Mouse (Mus musculus) retina, embryonic 14.5 days (tissue): ENCODE measurements around the gene Cdc34.

ENCODE experiments used
- DNase-seq: peaks from one replicate; pipeline ENCODE4 v3.0.0-alpha.2; 2015; ENCODE audit warnings: low spot score

Gene Cdc34

DNA sequence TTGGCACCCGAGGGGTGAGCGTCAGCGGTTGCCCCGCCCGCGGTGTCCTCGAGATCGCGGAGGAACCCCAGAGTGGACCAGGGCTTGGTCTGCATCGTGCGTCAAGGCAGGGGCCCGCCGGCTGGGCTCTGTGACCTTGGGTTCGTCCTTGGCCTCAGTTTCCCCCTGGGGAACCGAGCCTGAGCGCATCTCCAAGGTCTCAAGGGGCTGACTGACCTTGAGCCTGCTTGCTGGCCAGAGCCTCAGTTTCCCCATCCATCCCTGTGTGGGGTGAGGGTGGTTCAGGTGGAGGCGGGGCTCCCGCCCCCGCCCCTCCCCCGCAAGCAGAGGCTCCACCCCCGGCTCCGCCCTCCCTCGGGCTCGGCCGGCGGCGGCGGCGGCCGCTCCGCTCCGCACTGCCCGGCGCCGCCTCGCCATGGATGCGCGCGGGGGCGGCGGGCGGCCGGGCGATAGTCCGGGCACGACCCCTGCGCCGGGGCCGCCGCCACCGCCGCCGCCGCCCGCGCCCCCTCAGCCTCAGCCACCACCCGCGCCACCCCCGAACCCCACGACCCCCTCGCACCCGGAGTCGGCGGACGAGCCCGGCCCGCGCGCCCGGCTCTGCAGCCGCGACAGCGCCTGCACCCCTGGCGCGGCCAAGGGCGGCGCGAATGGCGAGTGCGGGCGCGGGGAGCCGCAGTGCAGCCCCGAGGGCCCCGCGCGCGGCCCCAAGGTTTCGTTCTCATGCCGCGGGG lies 34.4 kb downstream of the Cdc34 start, which contains the start of gene Hcn2:
Gene Hcn2 (plus strand): TSS at position 381 of the 734 bp plus-strand sequence.
- DNase-seq: peak; percentile 35

DNA sequence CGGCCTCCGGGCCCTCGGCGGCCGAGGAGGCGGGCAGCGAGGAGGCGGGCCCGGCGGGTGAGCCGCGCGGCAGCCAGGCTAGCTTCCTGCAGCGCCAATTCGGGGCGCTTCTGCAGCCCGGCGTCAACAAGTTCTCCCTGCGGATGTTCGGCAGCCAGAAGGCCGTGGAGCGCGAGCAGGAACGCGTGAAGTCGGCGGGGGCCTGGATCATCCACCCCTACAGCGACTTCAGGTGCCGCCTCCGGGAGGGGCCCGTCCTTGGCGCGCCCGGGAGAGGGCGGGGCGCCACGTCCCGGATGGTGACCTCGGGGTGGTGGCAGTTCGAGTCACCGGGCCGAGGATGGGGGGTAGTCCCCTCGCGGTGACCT lies 35.0 kb downstream of the Cdc34 start:
- DNase-seq: peak; percentile 27

DNA sequence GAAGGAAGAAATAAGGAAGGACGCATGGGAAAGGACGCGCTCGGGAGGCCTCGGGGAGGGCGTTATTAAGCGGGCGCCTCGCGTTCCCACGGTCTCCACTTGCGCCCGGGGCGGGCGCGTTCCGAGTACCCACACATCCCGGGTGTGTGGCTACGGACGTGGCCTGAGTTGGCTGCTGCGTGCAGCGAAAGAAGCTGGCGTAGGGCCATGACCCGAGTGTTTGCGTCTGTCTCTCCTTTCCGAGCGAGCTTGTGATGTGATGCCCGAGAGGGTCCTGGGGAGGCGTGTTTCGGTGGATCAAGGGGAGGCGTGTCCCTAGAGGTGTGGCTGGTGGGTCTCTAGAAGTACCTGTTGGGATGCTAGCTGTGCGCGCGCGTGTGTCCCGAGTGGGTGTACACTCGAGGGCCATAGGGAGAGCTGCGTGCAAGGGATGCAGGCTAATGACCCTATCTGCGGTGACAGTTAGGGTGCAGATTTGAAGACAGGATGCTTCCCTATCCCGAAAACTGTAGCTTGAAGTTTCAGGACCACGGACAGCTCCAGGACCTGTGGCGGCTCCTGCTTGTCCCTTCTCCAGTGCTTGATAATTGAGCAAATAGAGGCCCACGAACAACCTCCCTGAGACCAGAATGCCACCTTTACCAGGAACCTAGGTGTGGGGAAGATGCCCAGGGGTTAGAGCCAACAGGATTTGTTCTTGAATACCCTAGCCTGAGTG lies 35.8 kb downstream of the Cdc34 start:
- DNase-seq: peak; percentile 82

- DNase-seq: no peak
Measured at GRCm38 (mm10) chr10:79721089-79721488, 39.1 kb downstream of the Cdc34 start.

- DNase-seq: no peak
Measured at GRCm38 (mm10) chr10:79723047-79723446, 41.1 kb downstream of the Cdc34 start.

GRCm38 (mm10) chr10:79723692-79724091 lies 41.7 kb downstream of the Cdc34 start:
- DNase-seq: no peak

- peak; percentile 60 for DNase-seq
Measured at GRCm38 (mm10) chr10:79726090-79726489, 44.1 kb downstream of the Cdc34 start.

DNA sequence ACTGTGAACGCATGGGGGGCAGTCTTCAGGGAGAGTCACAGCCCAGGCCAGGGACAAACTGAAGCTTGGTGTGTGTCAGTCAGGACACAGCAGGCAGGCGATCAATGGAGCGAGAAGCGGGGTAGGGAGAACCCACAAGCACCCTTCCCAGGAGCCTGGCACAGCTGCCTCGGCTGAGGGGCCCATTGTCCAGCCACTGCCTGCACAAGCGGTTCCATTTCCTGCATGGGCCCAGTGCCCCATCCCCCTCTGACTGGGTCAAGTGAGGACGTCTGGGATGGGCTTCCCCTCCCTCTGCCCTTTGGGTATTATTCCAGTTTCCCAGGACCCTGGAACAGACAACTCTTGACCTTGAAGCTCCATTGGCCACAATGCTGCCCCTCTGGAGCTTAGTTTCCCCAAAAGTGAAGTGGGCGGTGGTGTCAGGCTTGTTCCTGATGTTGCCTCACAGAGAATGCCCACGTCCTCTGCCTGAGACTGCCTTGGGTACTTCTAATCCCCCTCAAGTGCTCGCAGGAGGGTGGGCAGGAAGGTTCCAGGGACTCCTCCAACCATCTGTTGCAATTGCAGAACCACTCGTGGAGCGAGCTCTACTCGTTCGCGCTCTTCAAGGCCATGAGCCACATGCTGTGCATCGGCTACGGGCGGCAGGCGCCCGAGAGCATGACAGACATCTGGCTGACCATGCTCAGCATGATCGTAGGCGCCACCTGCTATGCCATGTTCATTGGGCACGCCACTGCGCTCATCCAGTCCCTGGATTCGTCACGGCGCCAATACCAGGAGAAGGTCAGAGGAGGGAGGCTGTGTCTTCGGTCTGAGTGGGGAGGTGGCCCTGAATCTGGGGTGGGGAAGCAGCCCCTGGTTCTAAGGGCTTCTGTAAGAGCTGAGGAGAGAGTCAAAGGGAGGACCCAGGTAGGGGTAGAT lies 46.6 kb downstream of the Cdc34 start:
- no peak for DNase-seq

DNA sequence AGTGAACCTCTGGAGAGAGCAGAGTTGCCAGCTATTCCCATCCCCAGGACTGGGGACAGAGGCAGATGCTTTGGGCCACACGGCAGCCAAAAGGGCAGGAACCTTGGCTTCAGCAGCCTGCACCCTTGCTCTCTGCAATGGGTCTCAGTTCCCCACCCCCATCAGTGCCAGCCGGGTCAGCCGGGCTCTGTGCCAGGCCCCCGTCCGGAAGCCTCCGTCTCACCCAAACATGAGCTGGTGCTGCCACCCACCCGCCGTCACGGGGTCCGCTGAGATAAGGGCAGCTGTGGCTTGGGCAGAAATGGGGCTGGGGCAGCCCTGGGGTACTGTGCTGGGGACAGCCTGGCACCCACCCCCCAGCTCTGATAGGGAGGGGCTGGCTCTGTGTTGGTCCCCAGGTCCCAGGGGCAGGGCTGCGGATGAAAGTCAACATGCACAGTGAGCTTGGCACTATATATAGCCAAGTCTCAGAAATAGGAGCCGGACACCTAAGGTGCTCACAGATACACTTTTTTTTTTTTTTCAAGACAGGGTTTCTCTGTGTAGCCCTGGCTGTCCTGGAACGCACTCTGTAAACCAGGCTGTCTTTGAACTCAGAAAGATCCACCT lies 47.5 kb downstream of the Cdc34 start:
- DNase-seq: no peak

- DNase-seq: no peak
Measured at GRCm38 (mm10) chr10:79732500-79732899, 50.5 kb downstream of the Cdc34 start.

GRCm38 (mm10) chr10:79733847-79734246 lies 51.9 kb downstream of the Cdc34 start:
- DNase-seq: no peak

DNA sequence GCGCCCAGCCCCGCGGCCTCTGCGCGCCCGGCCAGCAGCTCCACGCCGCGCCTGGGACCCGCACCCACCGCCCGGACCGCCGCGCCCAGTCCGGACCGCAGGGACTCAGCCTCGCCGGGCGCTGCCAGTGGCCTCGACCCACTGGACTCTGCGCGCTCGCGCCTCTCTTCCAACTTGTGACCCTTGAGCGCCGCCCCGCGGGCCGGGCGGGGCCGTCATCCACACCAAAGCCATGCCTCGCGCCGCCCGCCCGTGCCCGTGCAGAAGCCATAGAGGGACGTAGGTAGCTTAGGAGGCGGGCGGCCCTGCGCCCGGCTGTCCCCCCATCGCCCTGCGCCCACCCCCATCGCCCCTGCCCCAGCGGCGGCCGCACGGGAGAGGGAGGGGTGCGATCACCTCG lies 53.4 kb downstream of the Cdc34 start:
- no peak for DNase-seq

DNA sequence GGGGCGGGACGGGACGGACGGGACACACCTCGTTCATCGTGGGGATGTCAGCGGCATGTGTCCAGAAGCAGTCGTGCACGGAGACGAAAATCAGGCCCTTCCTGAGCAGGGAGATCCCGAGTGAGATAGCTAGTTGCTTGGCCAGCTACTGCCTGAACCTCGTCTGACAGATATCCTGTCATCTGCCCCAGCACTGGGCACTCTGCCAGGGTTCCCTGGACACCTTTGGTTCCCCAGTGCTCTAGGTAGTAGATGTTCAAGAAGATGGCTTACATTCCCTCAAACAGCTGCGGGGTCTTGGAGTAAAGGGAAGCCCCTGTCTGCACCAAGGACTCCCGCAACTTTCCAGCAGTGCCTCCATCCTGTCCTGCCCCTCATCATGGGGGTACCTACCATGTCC lies 54.7 kb downstream of the Cdc34 start:
- DNase-seq: no peak
